Mouse (Mus musculus) MEL (cell line): ENCODE results near the gene Fgfr1op2.

ENCODE experiments used
- CTCF ChIP-seq, 3 experiments: IDR thresholded peaks in 2 of 3; conservative IDR thresholded peaks in 1 of 3; 2 replicates each; pipeline ENCODE4 v1.5.1; 2011 to 2012; ENCODE audit warnings: low read length in 3 of 3, low read depth in 2 of 3, mild to moderate bottlenecking in 2 of 3, improper control_type of control experiment in 1 of 3, inconsistent platforms in 1 of 3, mixed read lengths in 1 of 3, moderate library complexity in 1 of 3; ENCODE audit not compliant: control insufficient read depth in 1 of 3, insufficient read depth in 1 of 3, poor library complexity in 1 of 3, severe bottlenecking in 1 of 3
- EP300 ChIP-seq, 2 experiments: IDR thresholded peaks; 2 replicates each; pipeline ENCODE4 v1.6.1; 2011; ENCODE audit warnings: improper control_type of control experiment in 2 of 2, low read length in 2 of 2, low read depth in 1 of 2, mild to moderate bottlenecking in 1 of 2
- KAT2A ChIP-seq: conservative IDR thresholded peaks from 2 replicates; pipeline ENCODE4 v1.6.1; 2012; ENCODE audit warnings: low read depth, low read length, improper control_type of control experiment, inconsistent platforms
- MAFK ChIP-seq: IDR thresholded peaks from 2 replicates; pipeline ENCODE4 v1.6.1; 2011; ENCODE audit warnings: low read depth, mild to moderate bottlenecking, low read length, improper control_type of control experiment, borderline replicate concordance
- MYC ChIP-seq: IDR thresholded peaks from 2 replicates; pipeline ENCODE4 v1.6.1; 2011; ENCODE audit warnings: low read depth, mild to moderate bottlenecking, low read length, improper control_type of control experiment, moderate library complexity
- POLR2A ChIP-seq, 2 experiments: IDR thresholded peaks; 2 replicates each; pipeline ENCODE4 v1.6.1; 2011 to 2012; ENCODE audit warnings: low read length in 2 of 2, mild to moderate bottlenecking in 2 of 2, control low read depth in 1 of 2, improper control_type of control experiment in 1 of 2, low read depth in 1 of 2, moderate library complexity in 1 of 2; ENCODE audit not compliant: control insufficient read depth in 1 of 2, insufficient read depth in 1 of 2, poor library complexity in 1 of 2
- SMC3 ChIP-seq: IDR thresholded peaks from 2 replicates; pipeline ENCODE4 v1.6.1; 2011; ENCODE audit warnings: low read depth, low read length, improper control_type of control experiment
- TBP ChIP-seq: IDR thresholded peaks from 2 replicates; pipeline ENCODE4 v1.8.0; 2011; ENCODE audit warnings: low read depth, low read length, improper control_type of control experiment
- USF1 ChIP-seq: IDR thresholded peaks from 2 replicates; pipeline ENCODE4 v1.6.1; 2014; ENCODE audit warnings: low read depth, mild to moderate bottlenecking, inconsistent platforms, low read length, improper control_type of control experiment, moderate library complexity

DNA sequence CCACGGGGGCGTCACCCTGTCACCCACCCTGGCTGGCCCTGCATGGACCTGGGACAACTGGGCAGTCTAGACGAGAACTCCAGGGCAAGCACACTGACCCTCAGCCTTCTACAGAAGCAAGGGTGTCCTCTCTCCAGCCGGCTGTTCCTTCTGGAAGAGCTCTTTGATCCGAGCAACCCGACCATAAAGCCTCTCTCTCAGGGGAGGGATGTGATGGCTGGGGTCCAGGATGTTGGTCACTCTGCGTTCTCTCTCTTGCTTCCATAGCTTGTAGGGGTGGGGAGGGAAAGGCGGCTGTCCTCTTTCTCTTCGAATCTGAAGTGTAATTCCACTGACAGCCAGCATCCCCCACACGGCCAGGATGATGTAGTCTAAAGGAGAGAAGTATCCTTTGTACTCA, 26.6 kb downstream of the Fgfr1op2 start:
- no peak for TF ChIP-seq USF1
- TF ChIP-seq POLR2A (IDR thresholded peaks at IDR 0.05; ENCODE audit: control insufficient read depth in 1 of 2, insufficient read depth in 1 of 2, low read depth in 1 of 2, low read length in 2 of 2, poor library complexity in 1 of 2), result no peak
- TF ChIP-seq EP300 (IDR thresholded peaks at IDR 0.05; ENCODE audit: low read depth in 1 of 2, low read length in 2 of 2), result no peak
- TF ChIP-seq SMC3, result no peak
- no peak for TF ChIP-seq CTCF (IDR thresholded peaks at IDR 0.05 in 2 of 3, conservative IDR thresholded peaks at IDR 0.05 in 1 of 3; ENCODE audit: control insufficient read depth in 1 of 3, insufficient read depth in 1 of 3, low read depth in 2 of 3, low read length in 3 of 3, poor library complexity in 1 of 3, severe bottlenecking in 1 of 3)
- no peak for TF ChIP-seq KAT2A
- TF ChIP-seq MAFK, result no peak
- TF ChIP-seq MYC, result no peak
- TF ChIP-seq TBP, result no peak
